Mouse (Mus musculus) R1 (cell line): ENCODE data around the gene Plagl2.

Source experiments
- DNase-seq: peaks from one replicate; pipeline ENCODE4 v3.0.0-alpha.2; 2018; ENCODE audit warnings: low read depth, low spot score

The Plagl2 gene

DNA sequence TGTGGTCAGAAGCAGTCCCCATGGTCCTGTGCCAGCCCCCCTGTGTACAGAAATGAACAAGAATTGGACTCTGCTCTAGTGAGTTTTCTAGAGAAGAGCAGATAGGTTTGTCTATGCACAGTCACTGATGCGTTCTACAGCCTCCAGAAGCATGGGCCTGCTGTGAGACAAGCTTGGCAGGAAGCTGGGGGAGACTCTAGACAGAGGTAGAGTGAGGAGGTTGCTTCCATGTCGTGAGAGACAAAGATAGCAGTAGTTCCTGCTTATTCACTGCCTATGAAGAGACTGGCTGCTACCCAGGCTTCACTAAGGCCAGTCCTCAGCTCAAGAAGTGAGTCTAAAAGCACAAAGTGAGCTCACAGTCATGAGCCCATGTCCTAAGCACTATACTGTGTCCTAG lies 50.0 kb downstream of the Plagl2 start:
- no peak for DNase-seq

GRCm38 (mm10) chr2:153187848-153188247 lies 53.4 kb downstream of the Plagl2 start:
- DNase-seq = no peak

- no peak for DNase-seq
Measured at GRCm38 (mm10) chr2:153186176-153186591, 55.0 kb downstream of the Plagl2 start.

GRCm38 (mm10) chr2:153179961-153180360 lies 61.3 kb downstream of the Plagl2 start:
- no peak for DNase-seq

DNA sequence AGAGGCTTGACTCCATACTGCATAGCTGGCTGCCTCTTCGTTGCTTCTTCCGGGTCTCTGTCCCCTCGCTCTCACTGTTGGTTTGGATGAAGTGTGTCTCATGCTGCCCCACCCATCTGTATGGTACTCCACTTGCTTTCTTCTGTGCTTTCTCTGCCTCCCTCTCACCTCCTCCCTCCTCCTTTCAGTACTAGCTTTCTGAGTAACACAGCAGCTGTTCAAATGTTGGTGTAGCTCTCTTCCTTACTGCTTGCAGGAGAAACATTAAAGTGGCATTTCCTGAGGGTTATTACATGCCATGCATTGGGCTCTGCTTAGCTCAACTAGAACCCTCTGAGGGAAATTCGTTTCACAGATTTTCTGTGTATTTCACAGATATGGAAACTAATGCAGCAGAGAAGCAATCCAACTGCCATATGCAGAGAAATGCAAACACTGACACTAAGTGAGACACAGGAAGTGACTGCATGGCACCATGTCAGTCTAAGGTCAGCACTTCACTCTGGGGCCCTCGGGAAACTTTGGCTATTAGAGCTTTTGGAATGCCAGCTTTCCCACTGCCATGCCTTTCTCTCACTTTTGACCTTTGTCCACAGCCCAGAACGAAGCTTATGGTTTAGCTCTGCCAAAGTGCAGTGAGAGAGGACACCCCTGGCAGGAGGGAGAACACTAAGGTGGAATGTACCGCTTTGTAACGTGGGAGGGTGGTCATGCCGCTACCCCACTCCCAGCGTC lies 61.9 kb downstream of the Plagl2 start:
- DNase-seq = no peak
